Mouse (Mus musculus) liver, embryonic 14.5 days (tissue): ENCODE results near the gene Gm13101. TPM values are rescaled to one million over a fixed set of nuclear protein-coding genes. Genes with fewer than 3 reads are reported as not detected.
"Not testable (repeated sequence)": the region's sequence is repeated elsewhere in the genome, so short reads cannot be mapped to it uniquely, and the experiment has no call there.

Experiments
- ATAC-seq: fragments of 200-750 bp; cut with Nextera tagmentation; 2 replicates; pipeline ENCODE4 v1.8.0; 2017; ENCODE audit warnings: moderate number of reproducible peaks, mild to moderate bottlenecking, moderate library complexity; ENCODE audit not compliant: insufficient read depth
- DNase-seq, 3 experiments: peaks; one replicate each; pipeline ENCODE4 v3.0.0-alpha.2; 2012 to 2013; ENCODE audit warnings: low read depth in 3 of 3, low spot score in 3 of 3
- H3K27ac ChIP-seq: fragments of 300-500 bp; sonication (generic); 2 replicates; pipeline ENCODE4 v1.5.1; 2014; ENCODE audit warnings: moderate library complexity, mild to moderate bottlenecking, control low read depth, inconsistent platforms
- H3K27me3 ChIP-seq: fragments of 300-500 bp; sonication (generic); 2 replicates; pipeline ENCODE4 v1.6.1; 2014; ENCODE audit warnings: mild to moderate bottlenecking, low read length, moderate library complexity; ENCODE audit not compliant: control insufficient read depth, insufficient read depth
- H3K36me3 ChIP-seq: fragments of 300-500 bp; sonication (generic); replicated peaks from 2 replicates; pipeline ENCODE4 v1.6.1; 2014; ENCODE audit warnings: low read depth; ENCODE audit not compliant: control insufficient read depth, insufficient read depth
- H3K4me1 ChIP-seq, 2 experiments: fragments of 200-500 bp in 1 of 2; fragments of 300-500 bp in 1 of 2; sonication (generic) in 1 of 2; replicated peaks; 2 replicates each; pipeline ENCODE4 v1.6.1; 2012 to 2014; ENCODE audit warnings: antibody characterized with exemption in 1 of 2, inconsistent platforms in 1 of 2, low read length in 1 of 2; ENCODE audit not compliant: control insufficient read depth in 2 of 2, insufficient read depth in 2 of 2
- H3K4me2 ChIP-seq: fragments of 300-500 bp; sonication (generic); 2 replicates; pipeline ENCODE4 v1.6.1; 2014; ENCODE audit warnings: low read depth, mild to moderate bottlenecking, control low read depth, moderate library complexity
- H3K4me3 ChIP-seq, 2 experiments: fragments of 200-500 bp in 1 of 2; fragments of 300-500 bp in 1 of 2; sonication (generic) in 1 of 2; 2 replicates each; pipeline ENCODE4 v1.5.1; 2012 to 2014; ENCODE audit warnings: low read depth in 2 of 2, low read length in 2 of 2, mild to moderate bottlenecking in 2 of 2, control low read depth in 1 of 2, inconsistent platforms in 1 of 2, moderate library complexity in 1 of 2; ENCODE audit not compliant: insufficient read depth in 1 of 2
- H3K9ac ChIP-seq: fragments of 300-500 bp; sonication (generic); replicated peaks from 2 replicates; pipeline ENCODE4 v1.6.1; 2014; ENCODE audit warnings: mild to moderate bottlenecking, control low read depth, moderate library complexity
- H3K9me3 ChIP-seq: fragments of 300-500 bp; sonication (generic); 2 replicates; pipeline ENCODE4 v1.6.1; 2016; ENCODE audit warnings: low read length, mixed read lengths; ENCODE audit not compliant: control insufficient read depth
- WGBS: fragments of 180-500 bp; shearing (Covaris S2); extraction: QIAGEN DNeasy Blood & Tissue Kit; methylation state at CpG from one replicate; pipeline ENCODE4 v1.1.7; 2014; ENCODE audit not compliant: insufficient replicate concordance; 5-methylcytosine and 5-hydroxymethylcytosine counted together
- polyA plus RNA-seq, 2 experiments: library from polyadenylated mRNA; depleted of rRNA in 1 of 2; stranded (reverse) in 1 of 2; unstranded in 1 of 2; fragments of >200 nt; fragmentation: Nextera tagmentation in 1 of 2; extraction: Ambion mirVana in 1 of 2; gene quantifications; 2 replicates each; pipeline versions ENCODE4 v1.2.1 to v1.2.3; 2012 to 2014

Gm13101 gene
- polyA plus RNA-seq (2012; rRNA removed) (not detected in 2 replicates), polyA plus RNA-seq (2014; fragmentation: Nextera tagmentation; extraction: Ambion mirVana) (not detected in 2 replicates)

DNA sequence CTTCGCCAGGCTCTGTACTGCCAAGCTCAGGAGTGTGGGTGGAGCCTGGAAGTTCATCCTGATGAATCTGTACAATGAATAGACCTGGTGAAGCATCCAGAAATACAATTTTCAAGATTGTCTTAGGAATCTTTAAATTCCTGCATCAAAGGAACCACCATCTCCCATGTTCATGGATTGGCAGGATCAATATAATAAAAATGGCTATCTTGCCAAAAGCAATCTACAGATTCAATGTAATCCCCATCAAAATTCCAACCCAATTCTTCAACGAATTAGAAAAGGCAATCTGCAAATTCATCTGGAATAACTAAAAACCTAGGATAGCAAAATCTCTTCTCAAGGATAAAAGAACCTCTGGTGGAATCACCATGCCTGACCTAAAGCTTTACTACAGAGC, at the start of gene Gm13101:
Gene Gm13101, minus strand, starts transcription at position 101 of the 400 bp plus-strand sequence.
- H3K4me2 ChIP-seq, H3K9ac ChIP-seq, H3K4me3 ChIP-seq, H3K27me3 ChIP-seq, H3K36me3 ChIP-seq, ATAC-seq, H3K27ac ChIP-seq, H3K4me1 ChIP-seq, H3K9me3 ChIP-seq, DNase-seq: not testable (repeated sequence)
- 30% methylated on average over 2 of the region's 2 CpGs for WGBS

DNA sequence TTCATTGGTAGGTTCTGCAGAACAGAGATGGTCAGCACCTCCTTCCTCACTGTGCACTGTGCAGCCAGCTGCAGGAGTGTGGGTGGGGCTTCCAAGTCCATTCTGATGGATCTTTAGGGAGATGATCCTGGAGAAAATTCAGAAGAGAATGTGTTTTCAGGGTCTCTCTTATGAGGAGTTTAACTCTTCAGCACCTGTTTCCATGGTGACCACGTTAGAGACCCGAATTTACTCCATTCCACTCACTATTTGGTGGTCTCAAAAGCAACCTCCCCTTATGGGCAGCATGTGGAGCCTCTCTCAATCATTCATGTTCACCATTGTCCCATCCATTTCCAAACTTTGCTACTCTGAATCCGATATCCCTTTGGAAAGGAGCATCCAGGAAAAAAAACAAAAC, 27.5 kb upstream of the Gm13101 start, which contains the start of gene Pramef17:
Gene Pramef17, minus strand, starts transcription at position 101 of the 400 bp plus-strand sequence.
- H3K27me3 ChIP-seq, H3K4me2 ChIP-seq, H3K36me3 ChIP-seq, H3K27ac ChIP-seq, H3K4me3 ChIP-seq, H3K4me1 ChIP-seq, H3K9me3 ChIP-seq, ATAC-seq, DNase-seq, H3K9ac ChIP-seq: not testable (repeated sequence)
- 40% methylated on average over 3 of the region's 3 CpGs for WGBS

DNA sequence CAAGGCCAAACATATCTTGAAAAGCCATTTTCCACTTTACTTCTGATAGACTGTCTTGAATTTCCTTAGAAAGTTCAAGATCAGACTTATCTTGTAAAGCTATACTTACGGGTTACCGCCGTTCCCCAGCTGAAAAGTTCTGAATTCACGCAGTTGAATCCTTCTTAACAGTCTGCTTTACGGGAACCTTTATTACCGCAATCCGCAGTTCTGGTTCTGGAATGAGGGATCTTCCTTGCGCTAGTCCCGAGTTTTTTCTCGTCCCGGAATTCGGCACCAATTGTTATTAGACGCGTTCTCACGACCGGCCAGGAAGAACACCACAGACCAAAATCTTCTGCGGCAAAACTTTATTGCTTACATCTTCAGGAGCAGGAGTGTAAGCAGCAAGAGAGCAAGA, 21.4 kb upstream of the Gm13101 start:
- ATAC-seq, DNase-seq: not testable (repeated sequence)

DNA sequence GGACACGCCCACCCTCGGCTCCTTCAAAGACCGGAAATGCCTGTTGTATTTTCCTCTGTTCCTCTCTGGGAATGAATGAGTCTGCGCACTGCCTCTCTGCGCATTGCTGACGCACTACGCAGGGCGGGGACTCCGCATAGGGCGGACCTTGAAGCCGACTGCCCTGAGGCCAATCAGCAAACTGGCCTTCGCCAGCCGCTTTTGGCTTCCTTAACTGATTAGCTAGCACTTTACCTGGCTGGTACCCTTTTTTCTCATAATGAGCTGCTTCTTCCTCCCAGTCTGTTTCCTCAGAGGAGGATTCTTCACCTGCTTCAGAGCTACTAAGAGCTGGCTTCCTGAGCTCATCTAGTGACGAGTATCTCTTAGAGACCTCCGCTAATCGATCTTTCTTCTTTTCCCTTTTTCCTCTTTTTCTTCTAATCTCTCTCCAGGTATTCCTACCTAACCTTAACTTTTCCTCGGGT, 20.8 kb upstream of the Gm13101 start:
- WGBS = 75% methylated on average over 3 of the region's 17 CpGs
- not testable (repeated sequence) for H3K4me3 ChIP-seq, H3K9ac ChIP-seq, H3K4me2 ChIP-seq, H3K4me1 ChIP-seq, H3K36me3 ChIP-seq, H3K9me3 ChIP-seq, H3K27me3 ChIP-seq, ATAC-seq, DNase-seq, H3K27ac ChIP-seq

More for the DNA sequence above, 21.4 kb upstream of the Gm13101 start:
- not testable (repeated sequence) for H3K4me3 ChIP-seq, H3K36me3 ChIP-seq, H3K27me3 ChIP-seq, H3K4me2 ChIP-seq, H3K9me3 ChIP-seq, H3K4me1 ChIP-seq, H3K9ac ChIP-seq, H3K27ac ChIP-seq
- WGBS = 85% methylated on average over 12 of the region's 17 CpGs

DNA sequence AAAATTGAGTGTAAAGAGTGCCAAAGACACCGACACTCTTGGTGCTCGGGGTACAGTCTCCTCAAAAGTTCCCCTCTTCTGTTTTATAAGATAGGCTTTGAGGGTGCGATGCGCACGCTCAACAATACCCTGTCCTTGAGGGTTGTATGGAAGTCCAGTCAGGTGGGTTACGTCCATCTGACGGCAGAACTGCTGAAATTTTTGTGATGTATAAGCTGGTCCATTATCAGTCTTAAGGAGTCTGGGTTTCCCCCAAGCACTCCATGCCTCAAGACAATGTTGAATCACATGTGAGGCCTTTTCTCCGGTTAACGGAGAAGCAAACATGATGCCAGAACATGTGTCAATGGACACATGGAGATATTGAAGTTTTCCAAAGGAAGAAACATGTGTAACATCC, 19.0 kb upstream of the Gm13101 start:
- not testable (repeated sequence) for ATAC-seq, H3K27me3 ChIP-seq, H3K9me3 ChIP-seq, H3K36me3 ChIP-seq, DNase-seq, H3K4me2 ChIP-seq, H3K4me1 ChIP-seq, H3K9ac ChIP-seq, H3K27ac ChIP-seq, H3K4me3 ChIP-seq
- 83% methylated on average over 2 of the region's 9 CpGs for WGBS

DNA sequence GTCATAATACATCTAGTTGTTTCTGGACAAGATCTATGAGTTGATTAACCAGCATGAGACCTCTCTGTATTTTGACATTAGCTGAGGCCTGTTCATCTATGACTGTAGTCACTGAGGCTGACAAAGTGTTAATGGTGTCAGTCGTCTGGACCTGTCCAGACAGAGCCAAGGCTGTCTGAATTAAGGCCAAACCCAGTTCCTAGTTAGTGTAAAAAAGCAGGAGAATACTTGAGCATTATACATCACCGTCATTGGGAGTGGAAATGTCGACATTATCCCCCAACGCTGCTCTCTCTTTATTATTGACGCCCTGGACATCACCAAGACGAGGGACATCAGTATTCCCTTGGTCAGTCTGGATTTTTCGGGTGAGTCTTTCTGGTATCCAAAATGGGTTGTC, 18.4 kb upstream of the Gm13101 start:
- not testable (repeated sequence) for H3K9ac ChIP-seq, H3K4me2 ChIP-seq, H3K27ac ChIP-seq, H3K27me3 ChIP-seq, H3K4me3 ChIP-seq, H3K36me3 ChIP-seq, DNase-seq, ATAC-seq, H3K9me3 ChIP-seq, H3K4me1 ChIP-seq
- WGBS = no CpG with 5 or more reads among the region's 7 CpGs

DNA sequence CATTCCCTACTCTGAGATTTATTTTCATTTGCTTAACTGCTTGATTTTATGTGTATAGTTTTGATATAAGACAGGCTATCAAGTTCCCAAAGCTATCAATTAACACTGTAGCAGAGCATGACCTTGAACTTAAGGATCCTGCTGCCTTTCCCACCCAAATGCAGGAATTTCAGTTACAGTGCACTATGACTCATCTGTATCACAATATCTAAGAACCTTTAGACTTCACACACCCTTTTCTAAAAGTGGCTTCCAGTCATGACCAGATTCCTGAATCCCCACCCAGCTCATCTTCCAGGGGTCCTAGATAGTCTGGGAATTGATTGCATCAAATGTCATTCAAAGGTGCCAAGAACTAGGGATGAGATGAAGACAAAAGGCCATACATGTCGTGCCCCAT, 16.7 kb upstream of the Gm13101 start:
- not testable (repeated sequence) for H3K4me3 ChIP-seq, H3K27ac ChIP-seq, H3K9me3 ChIP-seq, H3K4me1 ChIP-seq, H3K36me3 ChIP-seq, H3K9ac ChIP-seq, ATAC-seq, H3K27me3 ChIP-seq, DNase-seq, H3K4me2 ChIP-seq
- WGBS = no CpG with 5 or more reads among the region's 1 CpGs

DNA sequence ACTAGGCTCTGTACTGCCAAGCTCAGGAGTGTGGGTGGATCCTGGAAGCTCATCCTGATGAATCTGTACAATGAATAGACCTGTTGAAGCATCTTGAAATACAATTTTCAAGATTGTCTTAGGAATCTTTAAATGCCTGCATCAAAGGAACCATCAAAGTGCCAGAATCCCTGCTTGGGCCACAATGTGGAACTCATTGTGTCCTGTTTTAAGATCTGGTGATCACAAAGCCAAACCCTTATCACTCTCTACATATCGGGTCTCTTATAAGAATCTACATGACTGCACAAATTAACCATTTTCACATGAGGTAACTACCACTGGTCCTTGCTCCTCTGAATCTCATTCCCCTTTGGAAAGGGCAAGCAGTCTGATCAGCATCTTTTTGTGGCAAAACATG, 15.8 kb downstream of the Gm13101 start, which contains the start of gene Pramef25:
Gene Pramef25, minus strand, starts transcription at position 101 of the 400 bp plus-strand sequence.
- WGBS = 56% methylated on average over 1 of the region's 1 CpGs
- H3K4me2 ChIP-seq, H3K36me3 ChIP-seq: not testable (repeated sequence)

More for the DNA sequence above, 15.8 kb downstream of the Gm13101 start, which contains the start of gene Pramef25:
- not testable (repeated sequence) for DNase-seq, H3K27me3 ChIP-seq, H3K27ac ChIP-seq, H3K9me3 ChIP-seq, H3K4me1 ChIP-seq, H3K9ac ChIP-seq, ATAC-seq, H3K4me3 ChIP-seq
